Mouse (Mus musculus): ENCODE results near the gene Retreg3. TPM values are rescaled to one million over a fixed set of nuclear protein-coding genes. Genes with fewer than 3 reads are reported as not detected.
A peak's percentile ranks its signal among the peaks of the same experiment; 100 is the strongest.
"Not testable (repeated sequence)": the region's sequence is repeated elsewhere in the genome, so short reads cannot be mapped to it uniquely, and the experiment has no call there.

Retreg3 gene
- polyA plus RNA-seq, 1 experiment = not detected

GRCm38 (mm10) chr11:101128996-101129577 lies 9.4 kb upstream of the Retreg3 start:
- peaks cover 7% of the 10 kb centered on the region for H3K4me1 ChIP-seq (ENCODE audit: control insufficient read depth, insufficient read depth, low read length)
- H3K27ac ChIP-seq (ENCODE audit: insufficient read depth, low read depth, low read length) = no peak overlapping the region
- H3K4me3 ChIP-seq (ENCODE audit: insufficient read depth, low read depth, low read length) = no peak overlapping the region
- TF ChIP-seq CTCF (IDR thresholded peaks at IDR 0.05; ENCODE audit: insufficient read depth, low read depth, low read length) = no peak
- TF ChIP-seq POLR2A (IDR thresholded peaks at IDR 0.05; ENCODE audit: insufficient read depth, low read depth, low read length) = no peak
- 84% methylated on average over 11 of the region's 11 CpGs for WGBS

GRCm38 (mm10) chr11:101127075-101127474 lies 7.4 kb upstream of the Retreg3 start:
- Histone ChIP-seq H3K27ac (ENCODE audit: insufficient read depth, low read depth, low read length) (no peak overlapping the region), H3K4me3 (ENCODE audit: insufficient read depth, low read depth, low read length) (no peak overlapping the region), H3K4me1 (ENCODE audit: control insufficient read depth, insufficient read depth, low read length) (peaks cover 7% of the 10 kb centered on the region)
- TF ChIP-seq CTCF (IDR thresholded peaks at IDR 0.05; ENCODE audit: insufficient read depth, low read depth, low read length) = no peak
- TF ChIP-seq POLR2A (IDR thresholded peaks at IDR 0.05; ENCODE audit: insufficient read depth, low read depth, low read length) = no peak
- WGBS = 100% methylated on average over 1 of the region's 1 CpGs

GRCm38 (mm10) chr11:101125008-101125407 lies 5.3 kb upstream of the Retreg3 start:
- H3K4me3 ChIP-seq (ENCODE audit: insufficient read depth, low read depth, low read length); H3K4me1 ChIP-seq (ENCODE audit: control insufficient read depth, insufficient read depth, low read length); H3K27ac ChIP-seq (ENCODE audit: insufficient read depth, low read depth, low read length): not testable (repeated sequence)
- 96% methylated on average over 9 of the region's 9 CpGs for WGBS

GRCm38 (mm10) chr11:101124494-101124893 lies 4.8 kb upstream of the Retreg3 start:
- H3K4me1 ChIP-seq (ENCODE audit: control insufficient read depth, insufficient read depth, low read length); H3K27ac ChIP-seq (ENCODE audit: insufficient read depth, low read depth, low read length): not testable (repeated sequence)
- WGBS = 94% methylated on average over 8 of the region's 8 CpGs

GRCm38 (mm10) chr11:101120545-101121188 lies 974 bp upstream of the Retreg3 start:
- Histone ChIP-seq H3K27ac (ENCODE audit: insufficient read depth, low read depth, low read length) (peak overlapping the region; percentile 68; the same call in 1 of the 2 replicates), H3K4me1 (ENCODE audit: control insufficient read depth, insufficient read depth, low read length) (peaks cover 16% of the 10 kb centered on the region), H3K4me3 (ENCODE audit: insufficient read depth, low read depth, low read length) (peak overlapping the region; percentile 76)
- TF ChIP-seq POLR2A (IDR thresholded peaks at IDR 0.05; ENCODE audit: insufficient read depth, low read depth, low read length) = no peak
- no peak for TF ChIP-seq CTCF (IDR thresholded peaks at IDR 0.05; ENCODE audit: insufficient read depth, low read depth, low read length)
- 15% methylated on average over 19 of the region's 19 CpGs for whole genome bisulfite sequencing

More at GRCm38 (mm10) chr11:101124494-101124893, 4.8 kb upstream of the Retreg3 start:
- not testable (repeated sequence) for H3K4me3 ChIP-seq (ENCODE audit: insufficient read depth, low read depth, low read length)

- Histone ChIP-seq H3K27ac (ENCODE audit: insufficient read depth, low read depth, low read length) (peak overlapping the region; percentile 56), H3K4me1 (ENCODE audit: control insufficient read depth, insufficient read depth, low read length) (peaks cover 20% of the 10 kb centered on the region), H3K4me3 (ENCODE audit: insufficient read depth, low read depth, low read length) (peak overlapping the region; percentile 69)
- TF ChIP-seq CTCF (IDR thresholded peaks at IDR 0.05; ENCODE audit: insufficient read depth, low read depth, low read length) (peak; percentile 20; the same call in 1 of the 2 replicates), POLR2A (IDR thresholded peaks at IDR 0.05; ENCODE audit: insufficient read depth, low read depth, low read length) (no peak)
- WGBS = under 1% methylated on average over 38 of the region's 39 CpGs
Measured at GRCm38 (mm10) chr11:101119131-101119760, 447 bp downstream of the Retreg3 start.

- 43% methylated on average over 4 of the region's 4 CpGs for WGBS
- no peak for TF ChIP-seq CTCF (IDR thresholded peaks at IDR 0.05; ENCODE audit: insufficient read depth, low read depth, low read length)
- no peak for TF ChIP-seq POLR2A (IDR thresholded peaks at IDR 0.05; ENCODE audit: insufficient read depth, low read depth, low read length)
- peaks cover 23% of the 10 kb centered on the region for H3K4me1 ChIP-seq (ENCODE audit: control insufficient read depth, insufficient read depth, low read length)
- 0 out of 2 replicates have a peak overlapping the region, but pooled peaks have one; percentile 14 for H3K4me3 ChIP-seq (ENCODE audit: insufficient read depth, low read depth, low read length)
- no peak overlapping the region for H3K27ac ChIP-seq (ENCODE audit: insufficient read depth, low read depth, low read length)
Measured at GRCm38 (mm10) chr11:101118105-101118504, 1.6 kb downstream of the Retreg3 start.

GRCm38 (mm10) chr11:101115564-101115963 lies 4.1 kb downstream of the Retreg3 start:
- WGBS = 6% methylated on average over 2 of the region's 2 CpGs
- peaks cover 19% of the 10 kb centered on the region for H3K4me1 ChIP-seq (ENCODE audit: control insufficient read depth, insufficient read depth, low read length)
- TF ChIP-seq POLR2A (IDR thresholded peaks at IDR 0.05; ENCODE audit: insufficient read depth, low read depth, low read length) = no peak
- H3K27ac ChIP-seq (ENCODE audit: insufficient read depth, low read depth, low read length) = peak overlapping the region; percentile 59; the same call in 1 of the 2 replicates
- no peak overlapping the region for H3K4me3 ChIP-seq (ENCODE audit: insufficient read depth, low read depth, low read length)

- TF ChIP-seq POLR2A (IDR thresholded peaks at IDR 0.05; ENCODE audit: insufficient read depth, low read depth, low read length) (no peak), CTCF (IDR thresholded peaks at IDR 0.05; ENCODE audit: insufficient read depth, low read depth, low read length) (no peak)
- Histone ChIP-seq H3K4me3 (ENCODE audit: insufficient read depth, low read depth, low read length) (no peak overlapping the region), H3K4me1 (ENCODE audit: control insufficient read depth, insufficient read depth, low read length) (peaks cover 17% of the 10 kb centered on the region; the same call in 1 of the 2 replicates), H3K27ac (ENCODE audit: insufficient read depth, low read depth, low read length) (no peak overlapping the region)
- 78% methylated on average over 3 of the region's 3 CpGs for WGBS
Measured at GRCm38 (mm10) chr11:101112186-101112585, 7.5 kb downstream of the Retreg3 start.
